Mouse (Mus musculus): ENCODE results near the gene Neu3. TPM values are rescaled to one million over a fixed set of nuclear protein-coding genes. Genes with fewer than 3 reads are reported as not detected.

The Neu3 gene
- polyA plus RNA-seq, 1 experiment from 2014 or later: 6.2 TPM

- no peaks in the 10 kb centered on the region for H3K4me1 ChIP-seq
- H3K36me3 ChIP-seq: no peaks in the 10 kb centered on the region
- no peaks in the 10 kb centered on the region for H3K9me3 ChIP-seq (replicated peaks)
- 62% methylated on average over 2 of the region's 2 CpGs for WGBS (ENCODE audit: insufficient replicate concordance)
- H3K4me2 ChIP-seq: no peak overlapping the region
- H3K9ac ChIP-seq: no peak overlapping the region
- ATAC-seq: no peak
- 0 out of 2 replicates have a peak, but pooled peaks cover 4% of the 10 kb centered on the region for H3K27me3 ChIP-seq (replicated peaks)
- H3K4me3 ChIP-seq: no peak overlapping the region
- no peak overlapping the region for H3K27ac ChIP-seq
These were observed 40.3 kb downstream of the Neu3 start for GRCm38 (mm10) chr7:99787935-99788334.

DNA sequence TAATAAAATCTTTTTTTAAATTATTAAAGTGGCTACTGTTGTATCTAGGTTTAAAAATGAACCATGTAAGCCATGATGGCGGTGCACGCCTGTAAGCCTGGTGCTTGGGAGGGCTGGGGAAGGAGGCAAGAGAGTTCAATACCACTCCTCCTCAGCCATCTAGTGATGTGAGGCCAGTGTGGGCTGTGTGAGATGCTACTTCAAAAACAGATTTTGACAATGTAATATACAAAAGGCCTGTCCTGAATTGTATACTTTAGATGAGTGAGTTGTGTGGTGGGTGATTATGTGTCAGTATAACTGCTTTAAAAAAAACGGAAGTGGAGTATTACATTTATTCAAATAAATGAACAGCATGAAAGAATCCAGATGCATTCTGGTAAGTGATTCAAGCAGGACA, 41.4 kb downstream of the Neu3 start:
- H3K27ac ChIP-seq: no peak overlapping the region
- H3K4me1 ChIP-seq: no peaks in the 10 kb centered on the region
- 75% methylated on average over 3 of the region's 3 CpGs for WGBS (ENCODE audit: insufficient replicate concordance)
- H3K9me3 ChIP-seq (replicated peaks): no peaks in the 10 kb centered on the region
- H3K9ac ChIP-seq: no peak overlapping the region
- no peak overlapping the region for H3K4me3 ChIP-seq
- H3K27me3 ChIP-seq (replicated peaks): no peaks in the 10 kb centered on the region
- no peaks in the 10 kb centered on the region for H3K36me3 ChIP-seq
- no peak for ATAC-seq
- H3K4me2 ChIP-seq: no peak overlapping the region

- ATAC-seq: no peak
- Histone ChIP-seq H3K4me1 (no peaks in the 10 kb centered on the region), H3K4me3 (no peak overlapping the region), H3K27me3 (replicated peaks) (no peaks in the 10 kb centered on the region), H3K27ac (no peak overlapping the region), H3K4me2 (no peak overlapping the region), H3K9me3 (replicated peaks) (no peaks in the 10 kb centered on the region), H3K36me3 (no peaks in the 10 kb centered on the region), H3K9ac (no peak overlapping the region)
- WGBS (ENCODE audit: insufficient replicate concordance): 59% methylated on average over 3 of the region's 3 CpGs
These were observed 42.7 kb downstream of the Neu3 start for GRCm38 (mm10) chr7:99785553-99785952.

DNA sequence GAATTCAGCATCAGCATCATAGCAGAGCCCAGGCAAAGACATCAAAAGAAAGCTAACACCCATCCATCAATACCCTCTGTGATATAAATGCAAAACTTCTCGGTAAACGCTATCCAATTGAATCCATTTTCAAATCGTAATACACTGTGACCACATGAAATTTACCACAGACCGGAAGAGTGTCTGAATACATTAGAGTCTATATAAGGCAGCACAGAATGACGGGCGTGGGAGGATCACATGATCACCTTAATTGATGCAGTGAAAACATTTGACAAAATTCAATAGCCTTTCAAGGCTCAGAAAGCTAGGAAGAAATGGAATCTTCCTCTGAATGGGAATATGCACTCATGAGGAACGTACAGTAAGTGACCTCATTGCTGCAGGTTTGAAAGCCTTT, 44.8 kb downstream of the Neu3 start:
- 74% methylated on average over 7 of the region's 7 CpGs for WGBS (ENCODE audit: insufficient replicate concordance)
- no peak for ATAC-seq
- no peak overlapping the region for H3K4me3 ChIP-seq
- H3K9me3 ChIP-seq (replicated peaks): no peaks in the 10 kb centered on the region
- H3K4me1 ChIP-seq: no peaks in the 10 kb centered on the region
- no peak overlapping the region for H3K9ac ChIP-seq
- no peak overlapping the region for H3K4me2 ChIP-seq
- no peaks in the 10 kb centered on the region for H3K27me3 ChIP-seq (replicated peaks)
- no peak overlapping the region for H3K27ac ChIP-seq
- no peaks in the 10 kb centered on the region for H3K36me3 ChIP-seq

DNA sequence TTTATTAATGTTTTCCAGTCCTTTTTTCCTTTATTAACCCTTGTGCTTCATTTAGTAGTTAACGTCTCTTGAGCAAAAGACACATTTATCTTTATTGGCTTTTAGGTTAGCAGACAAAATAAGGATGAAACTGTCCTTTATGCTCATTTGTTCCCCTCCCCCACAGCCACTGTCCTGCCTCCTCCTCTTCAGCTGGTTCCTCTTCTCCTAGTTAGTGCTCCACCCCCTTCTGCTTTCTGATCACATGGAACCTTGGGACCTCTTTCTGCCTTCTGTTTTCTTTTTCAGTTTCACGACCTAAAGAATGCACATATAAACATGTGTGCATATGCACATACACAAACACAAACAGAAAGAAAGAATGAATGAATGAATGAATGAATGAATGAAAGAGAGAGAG, 46.3 kb downstream of the Neu3 start:
- no peaks in the 10 kb centered on the region for H3K9me3 ChIP-seq (replicated peaks)
- H3K27me3 ChIP-seq (replicated peaks): no peaks in the 10 kb centered on the region
- H3K9ac ChIP-seq: no peak overlapping the region
- WGBS (ENCODE audit: insufficient replicate concordance): 44% methylated on average over 2 of the region's 2 CpGs
- H3K4me2 ChIP-seq: no peak overlapping the region
- ATAC-seq: no peak
- H3K36me3 ChIP-seq: no peaks in the 10 kb centered on the region
- H3K4me1 ChIP-seq: no peaks in the 10 kb centered on the region
- no peak overlapping the region for H3K4me3 ChIP-seq
- H3K27ac ChIP-seq: no peak overlapping the region

GRCm38 (mm10) chr7:99781385-99781784, 46.8 kb downstream of the Neu3 start:
- no peaks in the 10 kb centered on the region for H3K9me3 ChIP-seq (replicated peaks)
- no peak overlapping the region for H3K9ac ChIP-seq
- H3K4me1 ChIP-seq: no peaks in the 10 kb centered on the region
- WGBS (ENCODE audit: insufficient replicate concordance): 35% methylated on average over 5 of the region's 5 CpGs
- H3K36me3 ChIP-seq: no peaks in the 10 kb centered on the region
- no peak overlapping the region for H3K27ac ChIP-seq
- H3K4me3 ChIP-seq: no peak overlapping the region
- no peak for ATAC-seq
- no peak overlapping the region for H3K4me2 ChIP-seq
- H3K27me3 ChIP-seq (replicated peaks): no peaks in the 10 kb centered on the region

- no peak within 1 kb of the TSS for H3K4me3 ChIP-seq
- ATAC-seq: no peak
These were observed 65.0 kb downstream of the Neu3 start, which contains the start of gene Olfr521 for GRCm38 (mm10) chr7:99763207-99763606. Olfr521 (plus strand) TSS chr7:99763507.

More at GRCm38 (mm10) chr7:99763207-99763606, 65.0 kb downstream of the Neu3 start, which contains the start of gene Olfr521:
- H3K27me3 ChIP-seq (replicated peaks): no peaks in the 10 kb centered on the region
- H3K9me3 ChIP-seq (replicated peaks): peaks cover 13% of the 10 kb centered on the region
- 76% methylated on average over 2 of the region's 2 CpGs for WGBS (ENCODE audit: insufficient replicate concordance)
- H3K9ac ChIP-seq: no peak within 1 kb of the TSS
- no peaks in the 10 kb centered on the region for H3K36me3 ChIP-seq
- H3K4me2 ChIP-seq: no peak within 1 kb of the TSS
- no peak within 1 kb of the TSS for H3K27ac ChIP-seq
- no peaks in the 10 kb centered on the region for H3K4me1 ChIP-seq

Other genes starting within 250 kb of the Neu3 start
- 0.31 and 0.42 TPM in 2 replicates for gene Tpbgl, start 201.3 kb downstream of the Neu3 start, polyA plus RNA-seq (2016; fragmentation: Nextera tagmentation; extraction: Ambion mirVana)
- gene Slco2b1, start 117.1 kb downstream of the Neu3 start, polyA plus RNA-seq (2016; fragmentation: Nextera tagmentation; extraction: Ambion mirVana): 0.29 and 0.45 TPM in 2 replicates
- not detected in 2 replicates for gene Olfr520, start 98.1 kb downstream of the Neu3 start, polyA plus RNA-seq (2016; fragmentation: Nextera tagmentation; extraction: Ambion mirVana)
- not detected in 2 replicates for gene Olfr521, start 64.9 kb downstream of the Neu3 start, polyA plus RNA-seq (2016; fragmentation: Nextera tagmentation; extraction: Ambion mirVana)
- 0.10 TPM in 1 of 2 replicates, not detected in the other for gene Xrra1, start 30.7 kb upstream of the Neu3 start, polyA plus RNA-seq (2016; fragmentation: Nextera tagmentation; extraction: Ambion mirVana)
- 216 and 224 TPM in 2 replicates for gene Spcs2, start 35.0 kb upstream of the Neu3 start, polyA plus RNA-seq (2016; fragmentation: Nextera tagmentation; extraction: Ambion mirVana)
- gene Rnf169, start 152.0 kb upstream of the Neu3 start, polyA plus RNA-seq (2016; fragmentation: Nextera tagmentation; extraction: Ambion mirVana): 2.1 and 2.3 TPM in 2 replicates
- 0.11 and 0.30 TPM in 2 replicates for gene Chrdl2, start 177.8 kb upstream of the Neu3 start, polyA plus RNA-seq (2016; fragmentation: Nextera tagmentation; extraction: Ambion mirVana)

Measured in liver, embryonic 12.5 days (tissue).